ENCODE assay signal across 13 mouse cellular contexts in the genomic region with DNA sequence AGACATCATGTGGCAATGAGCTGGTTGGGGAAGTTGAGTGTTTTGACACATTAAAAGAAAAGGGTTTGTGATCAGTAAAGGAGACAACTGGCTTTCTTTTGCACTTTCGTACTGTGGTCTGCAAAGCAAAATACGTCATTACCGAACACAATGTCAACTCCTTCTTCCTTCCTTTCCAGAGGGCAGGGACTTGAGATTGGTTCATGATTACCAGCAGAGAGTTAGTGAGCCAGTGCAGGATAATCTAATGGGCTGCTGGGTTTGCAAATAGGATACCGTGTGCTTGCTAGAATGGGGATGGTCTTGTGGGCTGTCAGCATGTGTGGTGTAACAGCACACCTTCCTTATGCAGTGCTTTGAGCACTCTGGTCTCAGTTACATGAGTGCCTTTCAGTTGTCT. TPM values are rescaled to one million over a fixed set of nuclear protein-coding genes. Genes with fewer than 3 reads are reported as not detected.
DNase-seq lines count a peak whose midpoint lies in the region; ATAC-seq and TF ChIP-seq lines count a peak whose summit lies in the region.
"Had no signal": no experiment of that assay in that cellular context is flagged by ENCODE, and none has a peak within 500 bp of the region (broad histone marks: within the 10 kb centered on the region; RNA-seq: fewer than 3 reads in every experiment).

No protein-coding gene starts in this region.

- H3K4me1 ChIP-seq in liver, adult 2 months (ENCODE audit: control insufficient read depth, insufficient read depth, low read length) = peaks cover 7% of the 10 kb centered on the region
- H3K4me1 ChIP-seq in heart, embryonic 16.5 days (ENCODE audit: control insufficient read depth, insufficient read depth, low read length) = peaks cover 50% of the 10 kb centered on the region
- H3K4me1 ChIP-seq in forebrain, embryonic 12.5 days = peaks cover 52% of the 10 kb centered on the region

- DNase-seq in heart, adult 8-10 months (ENCODE audit: low spot score) = peak; percentile 49
- no peak for DNase-seq in heart, postnatal 36 days
- DNase-seq in liver, adult 2 months (ENCODE audit: extremely low read depth, low read depth, low spot score) = peak; percentile 47
- no peak for DNase-seq in liver
- no peak for DNase-seq in layer of hippocampus, postnatal 10 days (ENCODE audit: low spot score in 2 of 2)
- DNase-seq: left cerebral cortex, postnatal 4 days; thymus, postnatal 14 days had no signal

- no peak overlapping the region for H3K27ac ChIP-seq in liver, adult 2 months (replicated peaks; ENCODE audit: insufficient read depth, low read depth, low read length)
- H3K27ac ChIP-seq in heart, embryonic 16.5 days (ENCODE audit: low read length) = 0 out of 2 replicates have a peak overlapping the region, but pooled peaks have one; percentile 1
- H3K27ac ChIP-seq in forebrain, embryonic 12.5 days = no peak overlapping the region
- H3K27ac ChIP-seq: embryonic facial prominence, embryonic 12.5 days; midbrain, embryonic 15.5 days had no signal

- no peak for TF ChIP-seq POLR2A in liver, adult 2 months (IDR thresholded peaks at IDR 0.05; ENCODE audit: extremely low read depth, insufficient read depth, low read length)

- H3K9me3 ChIP-seq in heart, embryonic 16.5 days (replicated peaks; ENCODE audit: control insufficient read depth, low read length) = no peaks in the 10 kb centered on the region; the same call in 1 of the 2 replicates
- H3K9me3 ChIP-seq in forebrain, embryonic 12.5 days = no peaks in the 10 kb centered on the region
- H3K9me3 ChIP-seq: embryonic facial prominence, embryonic 12.5 days; midbrain, embryonic 15.5 days had no signal

- TF ChIP-seq CTCF in liver, adult 2 months (IDR thresholded peaks at IDR 0.05; ENCODE audit: low read depth, low read length) = no peak

- H3K27me3 ChIP-seq in liver, adult 2 months (ENCODE audit: control insufficient read depth, insufficient read depth, low read length) = no peaks in the 10 kb centered on the region
- no peaks in the 10 kb centered on the region for H3K27me3 ChIP-seq in heart, embryonic 16.5 days (ENCODE audit: control insufficient read depth, insufficient read depth, low read length)
- H3K27me3 ChIP-seq in forebrain, embryonic 12.5 days = no peaks in the 10 kb centered on the region
- H3K27me3 ChIP-seq: embryonic facial prominence, embryonic 12.5 days; midbrain, embryonic 15.5 days had no signal

- WGBS in liver, adult 2 months = 64% methylated on average over 4 of the region's 4 CpGs
- WGBS in heart, embryonic 16.5 days = 40% methylated on average over 4 of the region's 4 CpGs
- 55% methylated on average over 4 of the region's 4 CpGs for WGBS in forebrain, embryonic 12.5 days

- ATAC-seq in heart, embryonic 16.5 days (replicated peaks; ENCODE audit: extremely low read depth, insufficient read depth, low FRiP score) = no peak
- ATAC-seq in megakaryocyte progenitor cell, adult 5-6 weeks (replicated peaks; ENCODE audit: poor library complexity) = peak; percentile 68
- ATAC-seq in forebrain, embryonic 12.5 days (ENCODE audit: low FRiP score) = no peak
- ATAC-seq: intestine, embryonic 16.5 days; midbrain, embryonic 15.5 days had no signal

- H3K36me3 ChIP-seq in liver, adult 2 months (ENCODE audit: control insufficient read depth, insufficient read depth, low read length) = no peaks in the 10 kb centered on the region
- H3K36me3 ChIP-seq in heart, embryonic 16.5 days (ENCODE audit: control insufficient read depth, insufficient read depth) = no peaks in the 10 kb centered on the region
- H3K36me3 ChIP-seq in forebrain, embryonic 12.5 days (replicated peaks) = 0 out of 2 replicates have a peak, but pooled peaks cover 16% of the 10 kb centered on the region

- intact Hi-C loops in heart, postnatal 36 days (cut with DNase I) = no loop called here

- H3K4me2 ChIP-seq in heart, embryonic 16.5 days (ENCODE audit: low read depth, low read length) = no peak overlapping the region
- no peak overlapping the region for H3K4me2 ChIP-seq in forebrain, embryonic 12.5 days
- H3K4me2 ChIP-seq: embryonic facial prominence, embryonic 12.5 days; midbrain, embryonic 15.5 days had no signal

- no peak overlapping the region for H3K9ac ChIP-seq in liver, adult 2 months (ENCODE audit: low read depth, low read length)
- H3K9ac ChIP-seq in heart, embryonic 16.5 days (ENCODE audit: low read length) = no peak overlapping the region
- H3K9ac ChIP-seq in forebrain, embryonic 12.5 days = no peak overlapping the region; the same call in 1 of the 2 replicates
- H3K9ac ChIP-seq: embryonic facial prominence, embryonic 12.5 days; midbrain, embryonic 15.5 days had no signal

- no peak overlapping the region for H3K4me3 ChIP-seq in liver, adult 2 months (ENCODE audit: insufficient read depth, low read depth, low read length)
- no peak overlapping the region for H3K4me3 ChIP-seq in heart, embryonic 16.5 days (ENCODE audit: low read length)
- H3K4me3 ChIP-seq in forebrain, embryonic 12.5 days (replicated peaks) = no peak overlapping the region
- H3K4me3 ChIP-seq: embryonic facial prominence, embryonic 12.5 days; midbrain, embryonic 15.5 days had no signal

- H3K79me2 ChIP-seq in liver, adult 2 months (ENCODE audit: control insufficient read depth, insufficient read depth, low read length) = peaks cover 43% of the 10 kb centered on the region

RNA-seq across cellular contexts. Expression of a gene that starts 8.1 kb away (rescaled TPM):
- 10 to 100 TPM; 20.5 to 23.7 (median 21.6) TPM for total RNA-seq in heart, adult 8-10 months (2022)
- 10 to 100 TPM; 22.5 to 23.0 TPM for total RNA-seq in heart, postnatal 36 days (2021)
- total RNA-seq in liver, adult 2 months (2014; rRNA removed) = 10.2 and 12.8 TPM in 2 replicates
- polyA plus RNA-seq in liver, adult 2 months (2012; rRNA removed) = 4.6 and 5.2 TPM in 2 replicates
- polyA plus RNA-seq in heart, embryonic 16.5 days (2015; fragmentation: Nextera tagmentation; extraction: Ambion mirVana) = 17.9 and 20.5 TPM in 2 replicates
- total RNA-seq in megakaryocyte progenitor cell, adult 5-6 weeks (2015) = 22.2 and 23.8 TPM in 2 replicates
- 14.3 and 20.4 TPM in 2 replicates for total RNA-seq in megakaryocyte progenitor cell, adult 5-6 weeks (2017)
- 100 to 1,000 TPM; 196 to 220 TPM for total RNA-seq in layer of hippocampus, postnatal 10 days (2021)
- polyA plus RNA-seq in forebrain, embryonic 12.5 days (2016; fragmentation: Nextera tagmentation; extraction: Ambion mirVana) = 44.0 and 49.5 TPM in 2 replicates

Comparison
In these comparisons a context has a peak if more than half of its experiments do, and no peak if none do; other contexts are left out.
1. DNase-seq: peak in heart, adult 8-10 months (single experiment) and liver, adult 2 months (single experiment); none in heart, postnatal 36 days (0 of 2), liver (single experiment) and layer of hippocampus, postnatal 10 days (0 of 2).
2. RNA of a gene that starts 8.1 kb away (total RNA-seq): 196 to 220 TPM in layer of hippocampus, postnatal 10 days; 14.3 to 23.8 TPM in megakaryocyte progenitor cell, adult 5-6 weeks, 22.5 to 23.0 TPM in heart, postnatal 36 days, 20.5 to 23.7 TPM in heart, adult 8-10 months and 10.2 to 12.8 TPM in liver, adult 2 months; every median in the first group is over 4 times any median in the second.